Mouse (Mus musculus): ENCODE results near the gene Tpcn2.

Tpcn2 gene

DNA sequence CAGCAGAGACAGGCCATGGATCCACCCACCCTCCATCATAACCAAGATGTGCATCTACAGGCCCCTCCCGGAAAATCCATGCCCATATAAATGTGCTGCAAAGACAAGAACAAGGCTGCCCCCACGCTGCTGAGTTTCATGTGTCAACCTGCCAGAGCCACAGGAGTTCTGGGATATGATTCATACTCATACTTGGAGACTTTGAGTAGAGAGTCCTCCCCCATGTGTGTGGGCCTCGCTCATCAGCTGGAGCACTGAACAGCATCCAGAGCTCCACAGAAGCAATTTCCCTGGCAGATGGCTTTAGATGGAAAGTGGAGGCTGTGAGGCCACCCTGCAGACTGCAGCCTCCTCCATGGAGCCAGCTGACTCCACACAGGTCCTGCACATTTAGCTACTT, 86.8 kb downstream of the Tpcn2 start:
- no peak for DNase-seq

DNA sequence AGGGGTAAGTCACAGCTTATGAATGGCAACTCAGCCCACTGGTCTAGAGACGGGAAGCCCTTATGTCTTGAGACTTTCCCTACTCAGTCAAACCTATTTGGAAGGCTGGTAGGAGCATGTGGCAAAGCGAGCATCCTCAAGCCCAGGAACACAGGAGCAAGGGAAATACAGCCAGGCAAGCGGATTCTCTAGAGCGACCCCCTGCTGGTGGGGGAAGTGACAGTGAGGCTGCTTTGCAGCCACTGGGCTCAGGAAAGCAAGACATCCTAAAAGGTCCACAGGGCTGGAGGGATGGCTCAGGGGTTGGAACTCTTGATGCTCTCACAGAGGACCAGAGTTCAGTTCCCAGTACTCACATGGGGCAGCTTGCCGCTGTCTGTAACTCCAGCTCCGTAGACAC, 87.5 kb downstream of the Tpcn2 start:
- no peak for DNase-seq

DNA sequence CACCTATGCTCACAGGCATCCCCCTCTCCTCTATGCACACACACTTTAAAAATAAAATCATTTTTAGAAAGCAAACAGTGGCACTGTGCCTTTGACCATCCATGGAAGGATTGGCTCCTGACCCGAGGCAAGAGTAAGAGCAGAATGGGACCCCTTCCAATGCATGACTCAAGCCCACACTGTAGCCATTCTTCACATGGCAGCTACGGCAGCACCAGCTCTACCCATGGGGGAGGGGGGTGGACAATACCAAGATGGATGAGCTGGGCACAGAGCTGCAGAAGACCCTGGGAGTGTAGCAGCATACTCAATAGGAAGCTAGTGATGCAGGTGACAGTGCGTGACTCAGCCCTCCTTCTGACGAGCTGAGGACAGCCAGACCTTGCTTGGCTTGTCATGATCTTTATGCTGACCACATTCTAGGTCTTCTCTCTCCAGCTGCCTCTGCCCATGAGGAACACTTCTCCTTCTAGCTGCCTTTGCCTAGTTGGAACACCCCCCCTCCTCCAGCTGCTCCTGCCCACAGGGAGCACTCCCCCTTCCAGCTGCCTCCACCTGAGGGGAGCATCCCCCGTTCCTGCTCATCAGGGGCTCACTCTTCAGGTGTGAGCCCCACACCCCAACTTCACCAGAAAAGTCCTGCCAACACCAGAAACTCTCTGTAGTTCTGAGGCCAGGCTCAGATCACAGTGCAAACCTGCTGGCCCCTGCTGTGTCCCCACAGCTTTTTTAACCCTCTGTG, 88.5 kb downstream of the Tpcn2 start:
- no peak for DNase-seq

DNA sequence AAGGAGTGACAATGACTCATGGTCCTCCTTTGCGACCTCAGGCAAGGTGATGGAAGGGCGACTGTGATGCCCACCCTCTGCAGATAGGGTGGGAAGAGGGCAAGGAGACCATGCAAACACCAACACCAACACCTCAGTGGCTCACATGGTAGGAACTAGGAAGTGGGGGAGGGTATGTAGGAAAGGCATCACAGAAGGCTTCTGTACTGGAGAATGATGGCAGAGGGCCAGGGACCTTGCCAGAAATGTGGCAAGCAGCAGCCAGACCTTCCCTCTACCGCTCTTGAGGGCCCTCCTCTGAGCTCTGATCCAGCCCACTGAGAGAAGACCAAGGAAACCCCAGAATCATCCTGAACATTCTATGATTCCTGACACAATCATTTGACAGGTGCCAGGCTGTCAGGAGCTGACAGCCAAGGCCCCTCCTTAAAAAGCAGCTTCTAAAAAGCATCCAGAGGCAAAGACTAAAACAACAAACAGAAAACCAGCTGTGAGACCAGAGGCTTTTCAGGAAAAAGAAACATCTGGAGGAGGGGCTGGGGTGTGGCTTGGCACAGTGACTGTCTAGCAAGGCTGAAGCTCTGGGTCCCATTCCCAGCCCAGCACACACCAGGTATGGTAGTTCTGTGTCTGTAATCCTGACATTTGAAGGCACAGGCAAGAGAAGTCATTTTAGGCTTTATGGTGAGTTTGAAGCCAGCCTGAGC, 89.2 kb downstream of the Tpcn2 start:
- peak; percentile 73 to 81 for DNase-seq

DNA sequence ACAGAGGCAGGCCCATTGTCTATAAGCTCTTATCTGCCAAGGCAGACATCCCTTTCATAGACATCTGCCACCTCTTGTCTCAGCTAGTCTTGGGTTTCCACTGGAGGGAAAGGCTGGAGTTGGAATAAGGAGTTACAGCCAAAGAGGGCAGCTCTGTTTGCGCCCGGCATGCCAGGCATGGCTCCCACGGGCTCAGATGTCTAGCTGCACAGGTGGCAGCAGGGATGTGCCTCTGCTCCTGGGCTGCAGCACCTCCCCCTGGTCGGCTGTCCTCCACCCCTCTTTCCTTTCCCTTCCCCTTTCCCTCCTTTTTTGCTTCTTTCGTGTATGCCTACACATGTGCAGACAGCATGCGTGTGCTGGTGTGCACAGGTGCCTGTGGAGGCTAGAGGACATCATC, 91.0 kb downstream of the Tpcn2 start:
- peak in 1 of 2 experiments; percentile 52 for DNase-seq

DNA sequence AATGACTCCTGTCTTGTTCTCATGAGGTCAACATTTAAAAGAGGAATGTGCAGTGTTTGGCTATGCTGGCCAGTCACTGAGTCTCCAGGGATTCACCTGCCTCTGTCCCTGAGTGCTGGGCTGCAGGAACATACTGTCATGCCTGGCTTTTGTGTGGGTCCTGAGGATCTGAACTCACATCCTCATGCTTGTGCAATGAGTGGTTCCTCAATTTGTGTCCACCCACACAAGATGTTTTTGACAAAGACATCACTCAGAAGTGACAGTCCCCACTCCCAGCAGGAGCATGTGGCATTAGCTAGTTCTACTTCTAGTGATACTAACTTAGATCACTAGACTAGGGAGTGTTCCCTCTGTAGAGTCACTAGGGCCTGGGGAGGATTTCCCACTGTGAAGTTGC, 93.3 kb downstream of the Tpcn2 start:
- no peak for DNase-seq

DNA sequence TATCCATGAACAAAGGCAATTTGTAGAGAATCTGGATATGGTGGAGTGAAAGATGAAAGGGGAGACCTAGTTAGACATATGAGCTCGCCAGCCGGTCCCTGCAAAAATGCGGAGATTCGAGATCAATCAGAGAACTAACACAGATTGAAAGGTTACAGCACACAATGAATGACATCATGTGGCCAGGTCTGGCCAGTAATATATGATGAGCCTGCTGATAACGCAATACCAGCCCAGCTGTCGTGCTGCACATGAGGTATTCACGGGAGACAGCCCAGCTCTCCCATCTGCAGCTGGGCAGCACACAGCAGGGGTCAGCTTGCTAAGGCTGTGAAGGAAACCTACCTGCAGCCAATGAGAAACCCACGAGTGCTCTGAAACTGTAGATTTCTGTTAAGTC, 94.5 kb downstream of the Tpcn2 start:
- no peak for DNase-seq

DNA sequence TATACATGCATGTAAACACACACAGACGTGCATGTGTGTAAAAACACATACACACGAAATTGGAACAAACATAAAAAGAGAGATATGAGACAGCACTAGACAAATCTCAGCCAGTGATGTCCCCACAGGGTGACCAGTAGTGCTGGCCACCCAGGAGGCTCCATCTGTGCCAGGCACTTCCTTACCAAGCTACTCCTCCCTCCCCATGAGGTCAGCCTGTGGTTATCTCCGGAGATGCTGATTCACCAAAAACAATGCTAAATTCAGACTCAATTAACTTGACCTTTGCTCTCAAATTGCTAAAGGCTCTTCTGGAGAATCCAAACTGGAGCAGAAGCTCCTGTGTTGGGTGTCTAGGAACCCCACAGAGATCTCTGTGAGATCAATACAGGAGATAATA, 96.0 kb downstream of the Tpcn2 start:
- DNase-seq, result no peak

DNA sequence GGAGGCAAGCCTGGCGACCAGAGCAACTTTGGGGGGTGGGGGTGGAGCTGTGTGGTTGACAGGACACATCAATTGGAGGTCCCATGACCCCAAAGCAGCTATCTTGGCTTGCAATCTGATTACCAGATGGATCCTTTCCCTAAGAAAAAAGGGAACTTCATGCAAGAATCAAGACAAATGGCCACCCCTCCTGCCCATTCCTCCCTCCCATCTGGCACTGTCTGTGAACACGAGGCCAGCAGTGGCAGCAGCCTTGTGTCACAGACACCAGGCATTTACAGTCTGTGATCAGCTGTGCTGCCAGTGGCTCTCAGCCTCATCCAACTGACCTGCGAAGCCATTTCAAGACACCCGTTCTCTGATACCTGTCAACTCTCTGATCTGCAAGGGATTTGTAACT, 101.4 kb downstream of the Tpcn2 start:
- peak in 1 of 2 experiments; percentile 42 for DNase-seq

DNA sequence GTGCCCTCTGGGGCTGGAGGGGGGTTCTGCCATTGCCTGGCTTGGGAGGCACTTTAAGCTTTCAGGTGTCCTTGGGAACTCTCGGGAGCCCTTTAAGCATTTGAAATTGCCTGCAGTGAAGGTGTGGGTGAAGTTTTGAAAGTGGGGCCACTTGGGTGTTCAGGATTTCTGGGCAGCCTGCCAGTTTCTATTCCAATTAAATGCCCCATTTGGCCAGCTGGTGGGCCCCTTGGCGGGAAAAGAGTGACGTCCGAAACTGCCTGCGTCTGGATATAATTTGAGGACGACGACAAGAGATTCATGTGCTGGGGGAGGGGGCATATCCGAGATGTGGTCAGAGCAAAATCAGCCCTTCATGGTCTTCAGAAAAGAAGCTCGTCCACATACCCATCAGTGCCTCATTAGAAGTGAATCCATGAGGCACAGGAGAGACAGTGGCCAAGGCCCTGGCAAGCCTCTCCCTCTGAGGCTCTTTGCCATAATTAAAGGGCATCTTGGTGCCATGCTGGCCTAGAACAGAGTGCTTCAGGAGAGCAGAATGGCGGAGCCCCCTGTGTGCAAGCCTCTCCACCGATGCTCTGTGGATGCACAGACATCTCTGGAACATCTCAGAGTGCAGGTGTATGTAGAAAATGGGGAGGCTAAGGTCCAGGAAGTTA, 102.3 kb downstream of the Tpcn2 start:
- DNase-seq, result peak in 1 of 2 experiments; percentile 44

DNA sequence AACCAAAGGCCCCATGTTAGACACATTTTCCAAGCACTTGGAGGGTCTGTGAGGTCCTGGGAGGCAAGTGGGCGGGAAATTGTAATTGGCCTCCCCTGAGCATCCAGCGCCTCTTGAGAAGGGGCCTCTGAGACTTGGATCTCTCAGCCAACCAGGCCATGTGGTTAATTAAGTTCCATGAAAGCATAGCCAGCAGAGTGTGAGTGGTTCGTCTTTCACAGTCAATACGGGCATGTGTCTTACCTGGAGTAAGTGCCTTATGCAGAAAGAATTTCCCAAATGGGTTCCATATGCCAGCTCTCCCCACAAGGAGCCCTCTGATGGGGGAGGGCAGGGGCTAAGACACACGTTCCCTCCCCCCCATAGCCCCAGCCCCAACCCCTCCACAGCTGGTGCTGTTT, 104.1 kb downstream of the Tpcn2 start:
- no peak for DNase-seq

DNA sequence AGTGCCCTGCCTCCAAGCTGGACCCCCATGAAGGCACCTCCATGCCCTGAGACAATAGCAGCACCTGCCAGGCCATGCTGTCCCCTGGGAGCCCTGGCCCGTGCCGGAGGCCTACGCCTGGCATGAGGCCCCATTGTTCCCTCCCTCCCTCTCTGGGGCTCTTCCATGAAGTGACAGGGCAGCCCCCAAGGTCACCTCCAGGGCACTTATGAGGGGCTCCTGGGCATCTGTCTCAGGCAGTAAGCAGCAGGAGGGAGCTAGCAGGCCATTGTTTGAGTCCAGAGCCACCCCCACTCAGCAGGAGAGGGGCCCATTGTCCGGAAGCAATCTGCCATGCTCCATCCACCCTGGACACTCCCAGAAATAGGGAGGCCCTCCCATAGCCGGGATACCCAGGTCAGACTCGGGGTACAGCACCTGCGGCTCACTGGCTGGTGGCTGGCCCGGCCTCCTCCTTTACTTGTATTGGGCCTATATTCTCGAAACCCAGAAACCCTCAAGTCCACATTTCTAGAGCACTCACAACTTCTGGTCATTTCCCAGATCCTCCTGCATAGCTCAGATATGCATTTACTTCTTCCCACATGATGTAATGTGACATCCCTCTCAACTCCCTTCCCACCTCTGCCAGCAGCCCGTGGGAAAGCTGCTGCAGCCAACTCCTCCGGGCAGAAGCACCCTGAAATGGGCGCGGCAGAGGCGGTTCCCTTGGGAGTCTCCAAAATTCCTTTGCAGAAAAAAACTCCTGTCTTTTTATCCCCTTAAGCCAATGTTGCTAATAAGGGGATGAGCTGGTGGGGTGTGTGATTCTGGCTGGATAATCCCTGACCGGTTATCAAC, 106.8 kb downstream of the Tpcn2 start:
- no peak for DNase-seq

DNA sequence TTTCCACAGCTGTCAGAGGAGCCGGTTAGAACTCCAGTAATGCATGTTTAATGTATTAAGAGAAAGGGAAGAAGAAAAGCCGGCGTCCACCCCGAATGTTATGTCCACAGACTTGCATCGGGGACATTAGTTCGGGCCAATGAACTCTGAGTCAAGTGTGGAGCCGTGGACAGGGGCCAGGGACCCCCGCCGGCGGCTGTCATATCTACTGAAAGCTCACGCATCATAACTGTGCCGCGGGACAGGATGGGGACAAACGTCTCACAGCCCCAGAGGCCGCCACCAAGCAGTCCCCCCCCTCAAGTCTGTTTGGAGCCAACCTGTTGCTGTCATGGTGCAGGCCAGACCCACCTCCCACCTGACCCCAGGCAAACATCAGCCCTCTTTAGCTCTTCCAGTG, 110.2 kb downstream of the Tpcn2 start:
- DNase-seq, result no peak

DNA sequence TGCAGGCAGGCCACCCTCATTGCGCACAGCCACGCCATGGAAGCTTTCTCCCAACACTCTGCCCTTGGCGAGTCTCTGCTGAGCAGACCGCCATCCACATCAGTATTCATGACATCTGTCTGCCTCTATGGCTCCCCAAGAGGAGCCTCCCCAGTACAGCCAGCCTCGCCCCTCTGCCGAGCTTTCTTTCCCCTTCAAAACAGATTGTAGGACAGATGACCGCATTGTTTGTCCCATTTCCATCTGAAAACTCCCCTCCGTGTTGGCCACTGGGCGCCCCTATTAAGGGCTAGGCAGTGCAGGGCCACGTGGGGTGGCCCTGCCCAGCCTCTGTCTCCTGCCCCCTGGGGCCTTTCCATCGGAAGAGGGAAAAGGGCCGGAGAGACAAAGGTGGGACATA, 110.7 kb downstream of the Tpcn2 start:
- peak in 1 of 2 experiments; percentile 42 for DNase-seq

DNA sequence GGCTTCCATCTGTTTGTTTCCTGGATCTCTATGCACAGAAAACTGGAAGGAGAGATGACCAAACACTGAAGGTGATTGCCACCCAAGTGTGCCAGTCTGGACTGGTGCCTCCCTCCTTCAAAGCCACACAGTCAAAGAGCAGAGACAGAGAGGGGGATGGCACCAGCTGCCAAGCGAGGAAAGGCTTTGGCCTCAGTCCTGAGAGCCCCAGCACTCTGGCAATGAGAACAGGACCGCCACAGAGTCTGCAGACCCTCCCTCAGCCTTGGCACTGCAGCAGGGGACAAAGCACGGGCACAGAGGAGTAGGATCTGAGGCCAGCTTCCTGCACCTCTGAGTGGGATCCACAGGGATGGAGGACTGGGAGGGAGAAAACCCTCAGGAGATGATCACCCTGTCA, 114.1 kb downstream of the Tpcn2 start:
- no peak for DNase-seq

DNA sequence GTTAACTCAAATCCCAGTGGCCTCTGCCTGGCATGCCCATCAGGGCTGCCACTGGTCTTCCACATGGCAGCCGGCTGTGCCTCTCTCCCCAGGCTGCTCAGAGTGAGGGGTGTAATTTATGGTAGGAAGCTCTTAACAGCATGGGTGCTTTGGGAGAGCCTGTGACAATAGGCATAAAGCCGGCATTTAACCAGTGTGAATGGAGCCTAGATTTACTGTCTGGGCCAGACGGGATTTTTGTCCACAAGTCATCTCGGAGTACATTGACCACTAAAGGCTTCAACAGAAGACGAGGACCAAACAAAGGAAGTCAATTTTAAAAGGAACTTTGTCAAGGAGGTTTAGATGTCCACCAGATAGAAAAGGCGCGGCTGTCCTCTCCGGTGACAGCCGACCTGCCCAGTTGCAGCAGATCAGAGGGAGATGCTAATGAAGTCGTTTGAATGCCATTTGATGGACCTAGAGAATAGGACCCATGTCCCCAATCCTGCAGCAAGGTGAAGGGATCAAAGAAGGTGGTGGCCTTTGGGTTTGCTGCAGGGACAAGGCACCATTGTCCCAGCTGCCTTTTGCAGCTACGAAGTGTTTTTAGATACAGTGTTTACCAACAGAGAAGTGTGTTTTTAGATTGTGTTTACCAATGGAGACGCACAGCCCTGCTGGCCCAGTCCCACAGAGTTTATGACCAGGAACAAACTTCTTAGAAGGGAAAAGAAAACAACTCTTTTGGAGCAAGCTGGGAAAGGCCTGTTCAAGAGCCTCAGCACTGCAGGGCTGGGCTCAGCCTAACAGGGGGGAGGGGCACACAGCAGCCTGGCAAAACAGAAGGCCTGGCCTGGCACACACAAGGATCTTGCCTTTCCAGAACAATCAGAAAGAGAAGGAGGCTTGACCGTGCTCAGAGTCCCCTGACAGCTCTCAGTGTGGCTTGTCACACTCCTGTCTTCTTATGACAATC, 124.2 kb downstream of the Tpcn2 start:
- DNase-seq, result peak; percentile 76 to 86

DNA sequence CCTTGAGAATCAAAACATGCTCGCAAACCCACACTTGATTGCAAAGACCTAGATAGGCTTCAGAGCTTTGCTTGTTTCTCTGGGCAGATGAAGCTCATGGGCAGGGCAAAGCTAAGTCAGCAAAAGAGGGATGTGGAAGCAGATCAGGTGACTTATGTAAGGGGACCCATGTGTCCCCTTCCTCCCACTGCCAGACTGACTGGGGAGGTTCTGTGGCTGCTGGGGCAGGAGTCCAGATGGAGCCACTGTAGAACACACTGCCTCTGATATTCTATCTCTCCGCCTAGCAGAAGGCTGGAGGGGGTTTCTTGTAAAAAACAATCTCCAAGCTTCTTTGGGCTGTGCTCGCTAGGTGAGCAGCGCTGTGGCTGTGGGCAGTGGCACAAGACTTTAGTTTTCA, 128.1 kb downstream of the Tpcn2 start:
- no peak for DNase-seq

DNA sequence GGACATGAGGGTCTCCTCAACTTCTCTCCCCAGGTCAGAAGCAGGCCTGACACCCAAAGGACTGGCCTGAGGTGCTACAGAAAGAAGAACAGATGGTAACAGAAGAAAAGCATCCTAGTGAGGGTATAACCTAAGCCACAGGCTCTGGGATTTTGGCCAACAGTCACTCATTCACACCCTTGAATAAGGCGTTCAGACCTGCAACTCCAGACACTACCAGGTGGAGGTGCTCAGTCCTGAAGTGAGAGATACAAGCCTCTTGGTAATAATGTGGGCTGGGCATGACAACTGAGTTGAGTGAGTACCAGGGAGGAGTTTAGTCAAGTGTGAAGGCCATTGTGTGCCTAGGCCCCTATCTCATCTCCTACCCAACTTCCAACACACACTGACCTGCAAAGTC, 129.7 kb downstream of the Tpcn2 start:
- no peak for DNase-seq

DNA sequence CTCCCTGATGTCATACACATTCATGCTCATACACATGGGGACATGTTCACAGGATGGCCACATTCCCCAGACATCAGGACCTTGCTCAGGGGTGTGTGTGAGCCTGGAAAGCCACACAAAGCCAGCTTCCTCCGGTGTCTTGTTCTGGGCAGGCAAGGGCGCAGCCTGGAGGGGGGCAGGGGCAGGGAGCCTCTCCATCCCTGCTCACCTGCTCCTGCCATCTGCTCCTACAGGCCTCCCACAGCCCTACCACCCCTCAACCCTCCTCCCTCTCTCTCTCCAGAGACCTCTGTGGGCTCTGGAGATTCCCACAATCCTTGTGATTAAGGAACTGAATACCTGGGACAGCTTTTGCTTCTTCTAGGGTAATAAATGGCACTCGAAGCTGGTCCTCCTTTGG, 132.0 kb downstream of the Tpcn2 start:
- no peak for DNase-seq

DNA sequence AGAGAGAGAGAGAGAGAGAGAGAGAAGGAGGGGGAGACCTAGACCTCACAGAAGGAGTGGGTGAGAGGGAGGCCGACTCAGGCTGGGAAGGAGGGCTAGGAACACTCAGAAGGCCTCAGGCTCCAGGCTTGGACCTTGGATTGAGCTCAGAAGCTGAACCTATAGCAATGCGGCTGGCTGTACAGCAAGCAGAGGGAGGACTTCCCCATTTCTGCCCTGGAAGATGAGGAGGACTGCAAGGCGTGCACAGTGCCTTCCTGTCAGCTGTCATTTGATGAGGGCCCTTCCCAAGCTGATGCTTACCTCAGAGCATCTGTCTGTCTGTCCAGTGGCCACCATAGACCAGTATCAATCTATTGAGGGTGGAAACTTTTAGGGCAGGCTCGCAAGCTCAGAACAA, 134.9 kb downstream of the Tpcn2 start:
- no peak for DNase-seq

DNA sequence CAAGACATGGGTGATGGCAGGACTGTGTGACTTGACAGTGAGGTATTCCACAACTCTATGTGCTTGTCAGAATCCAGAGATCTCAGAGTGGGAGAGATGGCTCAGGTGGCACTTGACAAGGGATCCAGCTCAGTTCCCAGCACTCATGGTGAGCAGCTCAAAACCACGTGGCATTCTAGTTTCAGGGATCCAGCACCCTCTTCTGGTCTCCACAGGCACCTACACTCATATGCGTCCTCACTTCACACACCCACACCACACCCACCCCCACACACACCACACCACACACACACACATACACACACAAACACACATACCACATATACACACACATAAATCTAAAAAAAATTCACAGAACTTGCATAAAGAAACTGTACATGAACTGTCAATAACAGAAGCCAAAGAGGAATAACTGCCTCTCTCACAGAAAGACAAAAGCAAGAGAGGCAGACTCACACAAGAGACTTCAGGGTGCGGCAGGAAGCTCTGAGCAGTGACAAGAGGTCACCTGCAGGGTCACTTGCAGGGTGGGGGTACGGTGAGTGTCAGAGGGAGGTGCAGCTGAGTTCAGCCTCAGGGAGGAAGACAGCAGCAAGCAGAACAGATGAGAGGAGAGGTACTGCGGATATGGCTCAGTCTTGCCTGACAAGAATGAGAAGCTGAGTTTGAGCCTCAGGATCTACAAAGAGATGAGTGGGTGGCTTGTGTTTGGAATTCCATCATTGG, 135.7 kb downstream of the Tpcn2 start:
- DNase-seq, result no peak

Data from kidney, postnatal 4 days (tissue).